Mouse (Mus musculus): ENCODE results near the gene Phactr2.

Phactr2 gene

GRCm38 (mm10) chr10:13333781-13334180 lies 140.4 kb downstream of the Phactr2 start:
- in situ Hi-C loops (cut with MboI, MseI), result no loop called here

DNA sequence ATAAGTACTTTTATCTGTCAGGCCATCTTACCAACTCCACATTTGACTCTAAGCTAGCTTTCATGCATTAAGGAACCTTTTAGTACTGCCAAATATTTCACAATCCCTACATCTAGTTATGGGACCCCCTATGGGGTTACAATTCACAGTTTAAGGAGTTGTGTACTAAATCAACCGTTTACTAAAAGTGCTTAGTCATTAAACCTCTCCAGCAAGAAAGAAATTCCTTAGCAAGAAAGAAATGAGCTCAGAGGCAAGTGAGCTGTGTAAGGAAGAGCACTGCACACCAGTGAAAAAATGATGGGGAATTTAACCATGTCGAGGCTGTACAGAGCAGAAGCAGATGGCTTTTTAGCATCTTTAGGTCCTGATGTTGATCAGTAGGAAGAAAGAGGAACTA lies 141.2 kb downstream of the Phactr2 start:
- in situ Hi-C loops (cut with MboI, MseI), result no loop called here

DNA sequence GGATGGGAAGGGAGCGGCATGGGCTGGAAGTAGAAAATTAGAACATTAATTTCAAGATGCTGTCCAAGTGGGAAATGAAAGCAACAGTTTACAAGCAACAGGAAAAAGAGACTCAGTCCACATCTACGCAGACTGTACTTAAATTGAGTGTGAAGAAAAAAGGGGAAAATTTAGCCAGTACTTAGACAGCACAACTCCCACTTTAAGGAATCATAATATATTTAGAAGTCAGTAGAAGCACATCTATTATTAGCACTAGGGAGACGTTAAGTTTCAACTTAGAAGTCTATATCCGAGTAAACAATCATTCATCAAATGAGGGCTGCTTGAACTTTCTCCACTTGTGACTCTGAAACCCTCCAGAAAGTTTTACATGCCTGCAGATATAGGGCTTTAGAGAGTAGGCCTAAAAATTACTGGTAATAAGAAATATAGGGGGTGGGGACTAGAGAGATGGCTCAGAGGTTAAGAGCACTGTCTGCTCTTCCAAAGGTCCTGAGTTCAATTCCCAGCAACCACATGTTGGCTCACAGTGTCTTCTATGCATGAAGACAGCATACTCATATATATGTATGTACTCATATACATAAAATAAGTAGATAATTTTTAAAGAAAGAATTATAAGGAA lies 142.7 kb downstream of the Phactr2 start:
- in situ Hi-C loops (cut with MboI, MseI), result no loop called here

GRCm38 (mm10) chr10:13328602-13329001 lies 145.6 kb downstream of the Phactr2 start:
- in situ Hi-C loops (cut with MboI, MseI), result no loop called here

GRCm38 (mm10) chr10:13326149-13326873 lies 147.9 kb downstream of the Phactr2 start:
- in situ Hi-C loops (cut with MboI, MseI), result no loop called here

DNA sequence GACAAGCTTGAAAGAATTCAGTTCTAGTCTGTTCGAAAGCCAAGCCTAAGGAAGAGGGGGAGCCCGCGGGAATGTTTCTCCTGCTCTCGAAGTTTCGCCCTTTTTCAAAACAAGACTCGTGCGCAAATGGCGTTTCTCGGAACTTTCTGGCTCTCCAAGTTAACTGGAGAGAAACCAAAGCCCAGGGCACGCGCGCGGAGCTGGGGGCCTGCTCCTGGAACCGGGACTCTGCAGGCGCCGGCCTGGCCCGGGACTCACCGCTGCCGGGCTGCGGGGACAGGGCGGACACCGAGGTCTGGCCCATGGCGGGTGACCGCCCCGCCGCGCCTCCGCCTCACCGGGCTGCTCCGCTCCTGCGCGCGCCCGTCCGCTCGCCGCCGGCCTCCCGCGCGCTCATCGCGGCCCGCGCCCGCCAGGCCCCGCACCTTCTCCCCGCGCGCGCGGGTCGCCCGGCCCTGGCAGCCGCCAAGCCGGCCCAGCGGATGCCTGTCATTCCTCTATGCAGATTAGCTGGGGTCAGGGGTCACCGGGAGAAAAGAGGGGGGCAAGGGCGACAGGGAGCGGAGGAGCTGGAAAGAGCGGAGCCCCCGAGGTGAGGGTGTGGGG lies 150.3 kb downstream of the Phactr2 start:
- in situ Hi-C loops (cut with MboI, MseI), result no loop called here

DNA sequence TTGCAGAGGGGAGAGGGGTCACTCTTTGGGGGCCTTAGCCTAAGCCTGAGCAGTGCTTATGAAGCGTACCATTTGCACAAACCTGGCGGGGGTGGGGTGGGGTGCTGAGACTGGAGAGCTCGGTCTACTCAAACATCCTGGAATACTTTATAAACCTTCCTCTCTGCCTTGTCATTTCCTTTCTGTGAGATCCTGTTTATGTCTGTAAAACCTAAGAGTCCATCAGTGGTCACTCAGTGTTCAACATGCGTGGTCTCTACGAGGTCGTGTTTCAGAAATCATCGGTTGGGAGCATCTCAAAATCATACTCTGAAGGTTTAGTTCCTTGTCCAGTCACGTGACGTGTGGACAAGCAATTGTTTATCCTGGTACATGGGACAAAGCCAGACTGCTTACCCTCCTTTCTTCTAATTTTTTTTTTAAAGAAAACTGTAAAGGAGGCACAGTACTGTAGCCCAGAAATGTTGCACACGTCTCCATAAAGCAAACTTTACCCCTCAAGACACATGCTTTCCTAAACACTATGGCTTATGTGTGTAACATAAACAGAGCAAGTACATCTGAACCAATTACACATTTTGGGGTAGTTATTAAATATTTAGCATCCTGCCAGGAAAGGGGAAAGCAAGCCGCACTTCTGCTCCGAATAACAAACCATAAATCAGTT lies 150.9 kb downstream of the Phactr2 start:
- in situ Hi-C loops (cut with MboI, MseI), result no loop called here

DNA sequence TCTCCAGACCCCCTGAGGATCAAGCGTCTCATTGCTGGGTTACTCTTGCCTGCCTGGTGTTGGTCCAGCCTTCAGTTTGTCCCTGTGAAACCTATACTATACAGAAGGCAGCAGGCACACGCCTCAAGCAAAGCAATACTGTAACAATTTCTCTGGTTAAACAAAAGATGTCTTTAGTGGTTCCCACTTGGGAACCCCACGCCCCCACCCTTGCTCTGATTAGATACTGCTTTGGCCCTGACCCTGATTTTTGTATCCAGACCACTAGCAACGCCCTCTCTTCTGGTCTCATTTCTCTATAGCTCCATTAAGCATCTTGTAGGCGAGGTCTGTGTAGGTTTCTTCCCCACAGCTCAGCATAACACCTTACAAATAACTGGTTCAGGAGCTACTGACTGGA lies 159.2 kb downstream of the Phactr2 start:
- in situ Hi-C loops (cut with MboI, MseI), result no loop called here

DNA sequence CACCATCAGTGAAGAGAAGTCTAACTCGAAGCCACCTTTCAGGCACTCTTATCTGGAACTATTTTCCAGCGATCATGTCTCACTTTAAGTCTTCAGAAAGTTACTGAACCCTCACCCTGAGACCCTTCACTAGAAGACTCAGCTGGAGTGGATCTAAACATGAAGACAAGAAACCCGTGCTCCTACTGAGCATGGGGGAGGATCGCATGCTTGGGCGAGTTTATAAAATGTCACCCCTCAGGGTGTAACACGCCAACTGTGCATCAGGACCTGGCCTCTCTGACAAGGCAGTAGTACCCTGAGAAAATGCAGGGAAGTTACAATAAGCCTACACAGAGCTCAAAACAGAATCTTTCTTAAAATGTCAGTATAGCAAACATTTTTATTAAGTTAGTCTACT lies 161.6 kb downstream of the Phactr2 start:
- in situ Hi-C loops (cut with MboI, MseI), result no loop called here

- in situ Hi-C loops (cut with MboI, MseI), result no loop called here
These were observed 162.6 kb downstream of the Phactr2 start for GRCm38 (mm10) chr10:13311612-13312011.

GRCm38 (mm10) chr10:13310075-13310474 lies 164.1 kb downstream of the Phactr2 start:
- in situ Hi-C loops (cut with MboI, MseI), result no loop called here

- in situ Hi-C loops (cut with MboI, MseI), result no loop called here
These were observed 169.5 kb downstream of the Phactr2 start for GRCm38 (mm10) chr10:13304641-13305241.

GRCm38 (mm10) chr10:13303271-13304265 lies 170.6 kb downstream of the Phactr2 start:
- in situ Hi-C loops (cut with MboI, MseI), result no loop called here

DNA sequence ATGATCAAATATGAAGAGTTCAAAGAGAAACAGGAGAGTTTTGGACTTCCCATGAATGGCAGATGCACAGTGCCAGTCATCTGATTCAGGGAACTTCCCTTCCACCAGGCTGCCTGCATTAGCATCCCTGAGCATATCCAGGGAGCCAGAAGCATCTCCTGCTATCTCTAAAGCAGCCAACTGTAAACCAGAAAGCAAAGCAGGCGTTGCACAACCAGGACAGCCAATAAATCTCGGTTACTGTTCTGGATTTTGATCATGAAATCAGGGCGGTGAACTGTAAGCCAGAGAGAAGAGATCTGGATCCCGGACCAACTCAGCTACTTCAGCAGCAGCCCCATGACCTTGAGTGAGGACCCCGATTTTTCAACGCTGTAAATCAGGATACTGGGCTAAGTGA lies 173.6 kb downstream of the Phactr2 start:
- in situ Hi-C loops (cut with MboI, MseI), result no loop called here

DNA sequence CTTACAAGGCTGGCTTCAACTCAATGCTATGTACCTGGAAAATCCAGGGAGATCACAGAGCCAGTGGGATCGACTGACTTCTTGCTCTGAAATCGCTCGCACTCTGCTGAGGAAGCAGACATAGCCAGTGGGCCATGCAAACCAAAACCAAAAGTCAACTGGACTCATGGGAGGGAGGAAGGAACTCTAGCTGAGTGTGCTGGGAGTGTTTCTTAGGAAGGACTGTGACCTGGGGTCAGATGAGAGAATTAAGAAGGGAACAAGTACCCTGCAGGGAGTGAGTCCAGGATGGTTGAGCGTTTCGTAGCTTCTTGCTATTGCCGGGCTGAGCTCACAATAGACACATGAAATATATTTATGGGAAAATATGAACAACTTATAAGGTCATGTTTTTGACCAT lies 174.0 kb downstream of the Phactr2 start:
- in situ Hi-C loops (cut with MboI, MseI), result no loop called here

DNA sequence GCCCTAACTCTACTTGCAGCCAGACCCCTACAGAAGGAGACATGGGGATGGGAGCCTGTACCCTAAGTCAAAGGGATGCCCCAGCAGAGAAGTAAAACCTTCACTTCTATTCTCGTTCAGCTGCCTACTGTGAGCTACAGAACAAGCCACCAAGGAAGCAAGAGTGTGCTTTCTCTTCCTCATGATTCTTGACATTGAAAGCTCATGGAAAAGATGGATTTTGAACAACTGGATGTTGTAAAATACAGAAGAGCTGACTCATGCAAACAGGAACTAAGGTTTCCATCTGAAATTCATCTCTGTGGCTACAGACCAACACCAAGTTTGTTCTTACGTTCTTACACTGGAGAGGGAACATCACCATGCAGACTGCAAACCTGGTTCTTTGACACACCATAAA lies 179.3 kb downstream of the Phactr2 start:
- in situ Hi-C loops (cut with MboI, MseI), result no loop called here

DNA sequence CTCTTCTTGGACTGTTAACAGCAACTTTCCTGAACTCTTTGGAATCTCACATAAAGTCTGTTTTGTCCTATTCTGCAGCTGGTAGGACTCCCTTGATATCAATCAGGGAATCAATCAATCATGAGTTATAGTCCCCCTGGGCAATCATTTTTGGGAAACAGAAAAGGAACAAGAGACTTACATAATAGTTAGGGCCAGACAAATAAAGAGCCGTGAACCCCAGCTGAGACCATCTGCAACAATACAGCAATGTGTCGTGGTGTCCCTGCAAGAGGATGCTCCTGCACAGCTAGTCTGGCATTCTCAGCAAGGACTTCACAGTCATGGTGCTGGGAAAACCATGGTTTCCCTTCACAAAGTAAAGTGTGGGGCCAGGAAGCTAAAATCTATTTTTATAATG lies 182.2 kb downstream of the Phactr2 start:
- in situ Hi-C loops (cut with MboI, MseI), result no loop called here

DNA sequence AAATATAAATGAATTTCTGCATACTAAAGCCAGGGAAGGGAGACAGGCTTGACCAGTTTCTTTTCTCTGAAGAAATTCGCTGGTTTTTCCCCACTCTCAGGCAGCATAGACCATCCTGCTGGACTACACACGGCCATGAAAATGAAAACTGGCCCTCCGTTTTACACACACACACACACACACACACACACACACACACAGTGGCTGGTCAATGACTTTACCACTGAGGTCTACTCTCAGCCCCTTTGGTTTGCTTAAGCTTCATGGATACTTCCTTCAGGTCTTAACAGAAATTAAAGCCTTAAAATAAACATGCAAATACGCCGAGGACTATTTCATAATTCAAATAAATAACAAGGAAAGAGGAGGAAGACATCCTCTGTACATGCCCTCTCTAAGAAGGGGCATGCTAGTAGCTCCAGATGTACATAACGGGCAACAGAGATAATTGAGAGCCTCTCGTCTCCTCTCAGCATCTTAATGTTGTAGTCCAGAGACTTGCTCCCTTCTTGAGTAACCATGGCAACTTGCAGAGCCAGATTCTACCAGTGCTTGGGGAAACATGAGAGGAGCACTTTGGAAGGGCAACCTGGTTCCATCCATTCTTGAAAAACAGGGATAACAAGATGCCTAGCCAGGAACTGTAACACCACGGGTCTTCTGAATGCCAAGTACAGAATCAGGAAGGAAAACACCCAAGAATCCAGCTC lies 184.8 kb downstream of the Phactr2 start:
- in situ Hi-C loops (cut with MboI, MseI), result no loop called here

DNA sequence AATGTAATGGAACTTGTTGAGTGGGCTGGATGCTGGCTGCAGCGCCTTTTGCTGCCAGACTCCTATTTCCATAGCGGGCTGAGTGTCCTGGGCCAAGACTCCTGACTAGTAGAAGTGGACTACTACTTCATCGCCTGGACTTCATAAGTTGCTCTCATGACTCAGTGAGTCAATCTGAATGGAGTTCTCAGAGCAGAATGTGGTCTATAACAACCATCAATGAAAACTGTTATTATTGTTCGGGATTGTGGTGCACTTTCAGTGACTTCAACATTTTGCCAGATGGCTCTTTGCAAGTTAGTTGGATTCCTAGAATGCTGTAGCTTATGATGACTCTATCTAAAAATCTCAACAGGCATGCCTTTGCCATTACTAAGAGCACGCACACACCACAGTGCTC lies 185.9 kb downstream of the Phactr2 start:
- in situ Hi-C loops (cut with MboI, MseI), result no loop called here

DNA sequence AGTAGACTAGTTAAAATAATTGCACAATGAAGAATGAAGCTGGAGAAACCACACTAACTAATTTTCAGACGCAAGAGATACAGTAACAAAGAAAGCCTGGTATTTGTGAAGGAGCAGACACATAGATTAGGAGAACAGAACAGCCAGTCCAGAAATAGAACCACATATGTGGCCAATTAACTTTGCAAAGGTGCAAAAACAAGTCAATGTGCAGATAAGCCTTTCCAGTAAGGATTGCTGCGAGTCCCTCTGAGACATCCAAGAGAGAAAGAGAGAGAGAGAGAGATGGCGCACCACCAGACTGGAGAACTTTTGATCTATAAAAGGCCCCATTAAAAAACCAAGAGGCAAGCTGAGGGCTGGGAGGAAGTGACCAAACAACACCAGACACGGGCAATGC lies 190.8 kb downstream of the Phactr2 start:
- in situ Hi-C loops (cut with MboI, MseI), result no loop called here
